Mouse (Mus musculus) retina, adult 2 months (tissue): ENCODE measurements around the gene Olfr108.

ENCODE experiments used
- DNase-seq: peaks from one replicate; pipeline ENCODE4 v3.0.0-alpha.2; 2012; ENCODE audit warnings: low read depth, low spot score

Gene Olfr108

DNA sequence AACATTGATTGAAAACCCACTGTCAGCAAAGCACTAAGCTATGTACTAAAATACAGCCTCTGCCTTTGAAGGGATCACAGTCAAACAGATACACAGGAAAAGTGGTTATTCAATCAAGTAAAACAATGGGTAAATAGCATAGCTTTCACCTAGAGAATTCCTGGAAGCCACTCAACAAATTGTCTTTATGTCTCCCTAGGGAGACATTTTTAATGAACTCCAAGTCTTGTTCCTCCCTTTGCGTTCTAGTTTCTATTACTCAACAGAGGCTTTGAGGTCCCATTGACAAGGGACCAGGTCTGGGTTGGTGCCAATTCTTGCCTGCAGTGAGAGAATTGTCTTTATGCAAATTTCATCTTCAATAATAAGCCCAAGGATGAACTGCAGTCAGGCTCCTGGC is at the start of gene Olfr108:
Gene Olfr108 (plus strand): TSS at position 301 of the 400 bp plus-strand sequence.
- DNase-seq = no peak

DNA sequence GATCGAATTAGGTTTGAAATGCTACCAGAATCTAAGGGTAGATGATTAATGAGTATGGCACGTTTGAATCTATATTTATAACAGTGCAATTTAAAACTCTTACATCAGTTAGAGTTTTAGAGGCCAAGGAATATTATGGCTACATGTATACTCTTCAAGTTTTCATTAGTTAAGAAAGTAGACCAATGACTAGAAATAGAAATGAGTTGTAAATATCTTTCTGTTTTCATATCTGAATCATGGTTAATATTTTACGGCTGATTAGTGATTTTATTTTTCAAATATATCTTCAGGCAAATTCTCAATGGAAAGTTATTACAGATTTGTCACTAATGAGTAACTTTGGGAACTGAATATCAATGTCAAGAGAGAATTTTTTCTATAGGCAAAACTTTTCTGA is 46.4 kb upstream of the Olfr108 start, which contains the start of gene Olfr107:
Gene Olfr107 (plus strand): TSS at position 301 of the 400 bp plus-strand sequence.
- no peak for DNase-seq

DNA sequence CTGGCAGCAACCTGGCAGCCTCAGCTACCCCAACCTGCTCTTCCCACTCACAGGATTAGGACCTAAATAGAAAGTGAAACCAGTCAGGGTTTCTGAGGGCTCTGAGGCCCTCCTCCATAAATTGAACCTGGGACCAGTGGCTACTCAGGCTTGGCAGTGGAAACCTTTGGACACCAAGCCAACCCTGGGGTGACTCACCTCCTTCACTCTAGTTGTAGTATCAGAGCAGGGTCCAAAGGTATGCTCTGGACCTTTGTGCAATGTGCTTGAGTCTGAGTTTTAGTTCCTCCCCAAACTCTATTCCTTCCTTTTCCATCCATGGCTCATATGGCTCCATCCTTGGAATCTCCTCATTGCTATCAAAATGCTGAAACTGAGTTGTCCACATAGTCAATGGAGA is 31.9 kb upstream of the Olfr108 start:
- DNase-seq = no peak

DNA sequence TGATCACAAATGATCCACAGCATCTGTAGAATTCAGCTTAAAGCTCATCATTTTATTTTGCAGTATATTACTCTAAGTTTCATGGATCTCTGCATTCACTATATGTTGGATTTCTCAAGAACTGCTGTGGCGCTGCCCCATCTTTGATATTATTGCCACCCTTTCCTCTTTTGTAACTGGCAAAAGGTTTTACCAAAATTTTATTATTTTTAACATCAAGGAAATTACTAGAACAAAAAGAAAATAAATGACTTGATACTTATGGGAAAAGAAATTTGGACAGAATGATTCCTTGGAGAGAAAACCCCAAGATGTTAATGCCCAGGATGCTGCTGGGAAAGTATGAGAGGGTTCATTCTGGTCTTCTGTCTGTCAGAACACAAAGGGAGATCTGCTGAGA is 13.3 kb downstream of the Olfr108 start, which contains the start of gene Olfr109:
Gene Olfr109 (plus strand): TSS at position 301 of the 400 bp plus-strand sequence.
- DNase-seq = no peak

DNA sequence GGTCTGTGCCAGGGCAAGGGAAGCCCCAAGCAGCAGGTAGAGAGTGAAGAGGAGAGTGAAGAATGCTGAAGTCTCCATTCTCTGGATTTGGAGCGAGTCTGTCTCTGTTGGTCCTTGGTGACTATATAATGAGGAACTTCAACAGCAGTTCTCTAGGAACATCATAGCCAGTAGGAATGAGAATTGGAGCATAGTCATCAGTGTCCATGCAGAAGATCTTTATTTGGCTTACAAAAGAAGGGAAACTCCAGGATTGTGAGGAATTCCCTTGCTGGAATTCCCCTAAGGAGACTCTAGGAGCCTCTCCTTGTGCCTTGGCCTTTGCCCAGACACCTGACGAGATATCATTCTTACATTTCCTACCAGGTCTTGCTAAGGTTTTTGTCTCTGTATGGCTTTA is 38.2 kb downstream of the Olfr108 start, which contains the start of gene H2-M2:
Gene H2-M2 (minus strand): TSS at position 101 of the 400 bp plus-strand sequence.
- DNase-seq = no peak

DNA sequence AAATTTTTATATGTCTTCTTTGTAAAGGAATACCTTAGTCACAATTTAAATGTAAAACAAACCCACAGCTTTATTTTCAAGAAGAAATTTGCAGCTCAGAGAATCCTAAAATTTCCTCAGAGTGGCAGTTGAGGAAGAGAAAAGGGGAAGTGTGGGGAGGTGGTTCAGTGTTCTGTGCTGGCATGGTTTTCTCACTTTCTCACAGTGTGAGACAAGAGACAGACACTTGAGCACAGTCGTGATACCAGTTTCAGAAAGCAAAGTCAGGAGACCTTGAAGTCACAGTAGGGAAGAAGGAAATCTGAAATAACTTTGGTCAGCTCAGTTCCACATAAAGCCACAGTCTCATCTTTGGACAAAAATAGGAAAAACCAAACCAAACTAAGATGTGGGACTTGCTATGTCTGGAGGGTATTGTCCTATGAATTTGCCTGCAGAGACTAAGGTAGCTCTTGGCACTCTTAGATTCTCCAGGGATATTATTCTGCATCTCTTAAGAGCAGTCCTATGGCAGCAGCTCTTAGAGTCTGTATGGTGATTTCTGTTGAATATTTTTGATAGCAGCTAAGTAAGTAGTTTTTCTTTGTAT is 46.7 kb downstream of the Olfr108 start, which contains the start of gene Olfr110:
Gene Olfr110 (plus strand): TSS at position 539 of the 589 bp plus-strand sequence.
- DNase-seq = no peak
